Mouse (Mus musculus) spleen, adult 18-20 months (tissue): ENCODE measurements around the gene Scgb1b17.
"Not testable (repeated sequence)": the region's sequence is repeated elsewhere in the genome, so short reads cannot be mapped to it uniquely, and the experiment has no call there.

ENCODE experiments used
- DNase-seq, 2 experiments: peaks; one replicate each; pipeline ENCODE4 v3.0.0; 2022; ENCODE audit warnings: mixed read lengths in 2 of 2

Gene Scgb1b17

GRCm38 (mm10) chr7:33063149-33063548, at the start of gene Scgb1b17:
Gene Scgb1b17, plus strand, starts transcription at chr7:33063449.
- DNase-seq: not testable (repeated sequence)

GRCm38 (mm10) chr7:33056461-33056860, 6.8 kb upstream of the Scgb1b17 start, which contains the start of gene Scgb2b17:
Gene Scgb2b17, minus strand, starts transcription at chr7:33056561.
- not testable (repeated sequence) for DNase-seq
